8 mouse cellular contexts compared by ENCODE assay signal in the genomic region with DNA sequence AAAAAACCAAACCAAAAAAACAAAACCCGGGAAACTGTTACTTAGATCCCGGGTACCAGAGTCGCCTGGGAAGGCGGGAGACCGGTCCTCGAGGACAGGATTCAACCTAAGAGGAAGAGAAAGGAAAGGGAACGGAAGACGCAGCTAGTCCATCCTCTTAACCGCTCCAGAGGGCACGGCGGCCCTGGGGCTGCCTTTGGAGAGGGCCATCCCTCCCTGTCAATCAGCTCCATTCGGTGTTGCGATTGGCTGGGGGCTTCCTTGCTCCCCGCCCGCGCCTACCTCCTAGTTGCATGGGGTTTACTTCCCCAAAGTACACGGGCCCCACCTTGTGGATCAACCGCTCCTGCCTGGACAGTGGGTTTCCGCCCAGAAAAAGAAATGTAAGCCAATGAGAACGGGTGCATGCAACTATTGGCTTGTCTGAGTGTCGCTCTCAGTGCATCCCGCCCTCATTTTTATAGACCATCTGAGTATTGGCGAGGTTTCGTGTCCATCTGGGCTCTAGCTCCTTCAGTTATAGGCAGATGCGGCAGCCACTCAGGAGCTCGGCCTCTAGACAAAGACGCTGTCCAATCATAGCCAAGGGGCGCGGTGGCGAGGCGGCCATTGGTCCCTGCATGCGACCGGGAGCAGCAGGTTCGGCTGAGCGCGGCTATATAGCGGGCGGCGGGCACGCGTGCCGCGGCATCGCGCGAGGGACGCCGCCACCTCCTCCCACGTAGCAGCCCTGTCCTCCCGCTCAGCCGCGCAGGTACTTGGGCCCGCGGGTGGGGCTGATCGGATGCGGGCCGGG. TPM values are rescaled to one million over a fixed set of nuclear protein-coding genes. Genes with fewer than 3 reads are reported as not detected.
DNase-seq lines count a peak whose midpoint lies in the region; ATAC-seq and TF ChIP-seq lines count a peak whose summit lies in the region.

TSS of gene G3bp1 (plus strand) at position 638 of the 796 bp plus-strand sequence.

- H3K9ac ChIP-seq in embryonic facial prominence, embryonic 15.5 days = peak within 1 kb of the TSS; percentile 77
- peak within 1 kb of the TSS; percentile 96 for H3K9ac ChIP-seq in limb, embryonic 14.5 days (ENCODE audit: low read depth, low read length, severe bottlenecking)
- H3K9ac ChIP-seq in midbrain, postnatal 0 days (replicated peaks; ENCODE audit: low read length, poor library complexity, severe bottlenecking) = peak within 1 kb of the TSS; percentile 89

- no peaks in the 10 kb centered on the region for H3K27me3 ChIP-seq in embryonic facial prominence, embryonic 15.5 days
- H3K27me3 ChIP-seq in limb, embryonic 14.5 days (ENCODE audit: control insufficient read depth, insufficient read depth, low read length) = no peaks in the 10 kb centered on the region
- no peaks in the 10 kb centered on the region for H3K27me3 ChIP-seq in midbrain, postnatal 0 days (ENCODE audit: insufficient read depth, low read length)

- peaks cover 3% of the 10 kb centered on the region; the same call in 1 of the 2 replicates for H3K4me1 ChIP-seq in bone marrow, adult 2 months (ENCODE audit: control insufficient read depth, insufficient read depth, low read length)
- peaks cover 24% of the 10 kb centered on the region for H3K4me1 ChIP-seq in embryonic facial prominence, embryonic 15.5 days
- H3K4me1 ChIP-seq in limb, embryonic 14.5 days (ENCODE audit: control insufficient read depth, insufficient read depth, low read length) = peaks cover 14% of the 10 kb centered on the region
- H3K4me1 ChIP-seq in midbrain, postnatal 0 days (ENCODE audit: insufficient read depth, low read length) = peaks cover 10% of the 10 kb centered on the region; the same call in 1 of the 2 replicates

- H3K4me3 ChIP-seq in bone marrow, adult 2 months (replicated peaks; ENCODE audit: control insufficient read depth, low read depth, low read length) = peak within 1 kb of the TSS; percentile 78
- H3K4me3 ChIP-seq in embryonic facial prominence, embryonic 15.5 days (replicated peaks) = peak within 1 kb of the TSS; percentile 65
- H3K4me3 ChIP-seq in limb, embryonic 14.5 days (replicated peaks; ENCODE audit: low read length) = peak within 1 kb of the TSS; percentile 99
- H3K4me3 ChIP-seq in midbrain, postnatal 0 days (ENCODE audit: low read depth, low read length) = peak within 1 kb of the TSS; percentile 82

- H3K4me2 ChIP-seq in embryonic facial prominence, embryonic 15.5 days (replicated peaks) = peak within 1 kb of the TSS; percentile 79
- peak within 1 kb of the TSS; percentile 72 for H3K4me2 ChIP-seq in limb, embryonic 14.5 days (replicated peaks; ENCODE audit: low read depth, low read length, severe bottlenecking)
- H3K4me2 ChIP-seq in midbrain, postnatal 0 days (ENCODE audit: low read depth, low read length, poor library complexity, severe bottlenecking) = peak within 1 kb of the TSS; percentile 78

- H3K9me3 ChIP-seq in embryonic facial prominence, embryonic 15.5 days (replicated peaks) = no peaks in the 10 kb centered on the region
- no peaks in the 10 kb centered on the region for H3K9me3 ChIP-seq in limb, embryonic 14.5 days (ENCODE audit: control insufficient read depth, low read length)
- H3K9me3 ChIP-seq in midbrain, postnatal 0 days (ENCODE audit: low read length) = no peaks in the 10 kb centered on the region

- WGBS in bone marrow, adult 2 months = under 1% methylated on average over 57 of the region's 57 CpGs
- WGBS in embryonic facial prominence, embryonic 15.5 days = under 1% methylated on average over 57 of the region's 57 CpGs
- WGBS in limb, embryonic 14.5 days = 0% methylated on average over 37 of the region's 57 CpGs
- WGBS in midbrain, postnatal 0 days = under 1% methylated on average over 55 of the region's 57 CpGs

- peaks cover 12% of the 10 kb centered on the region; the same call in 1 of the 2 replicates for H3K36me3 ChIP-seq in embryonic facial prominence, embryonic 15.5 days
- H3K36me3 ChIP-seq in limb, embryonic 14.5 days (ENCODE audit: control insufficient read depth, insufficient read depth, low read length) = peaks cover 9% of the 10 kb centered on the region; the same call in 1 of the 2 replicates
- no peaks in the 10 kb centered on the region for H3K36me3 ChIP-seq in midbrain, postnatal 0 days (ENCODE audit: insufficient read depth, low read length)

- peak; percentile 98 for ATAC-seq in embryonic facial prominence, embryonic 15.5 days (ENCODE audit: insufficient number of reproducible peaks, low FRiP score, low TSS enrichment, low read depth)
- peak; percentile 96 for ATAC-seq in limb, embryonic 14.5 days (ENCODE audit: low FRiP score, low read depth)
- peak; percentile 97 for ATAC-seq in midbrain, postnatal 0 days (ENCODE audit: low FRiP score)

- peak; percentile 99 for TF ChIP-seq POLR2A in bone marrow, adult 2 months (IDR thresholded peaks at IDR 0.05; ENCODE audit: borderline replicate concordance, control insufficient read depth, low read depth, low read length)
- TF ChIP-seq POLR2A in limb, embryonic 14.5 days (IDR thresholded peaks at IDR 0.05; ENCODE audit: borderline replicate concordance, extremely low read depth, insufficient read depth, insufficient read length) = peak; percentile 99

- peak within 1 kb of the TSS; percentile 91 for H3K27ac ChIP-seq in bone marrow, adult 2 months (ENCODE audit: control insufficient read depth, insufficient read depth, low read depth, low read length, poor library complexity)
- H3K27ac ChIP-seq in embryonic facial prominence, embryonic 15.5 days (replicated peaks) = peak within 1 kb of the TSS; percentile 92
- H3K27ac ChIP-seq in limb, embryonic 14.5 days (replicated peaks; ENCODE audit: low read depth, low read length) = peak within 1 kb of the TSS; percentile 86
- H3K27ac ChIP-seq in midbrain, postnatal 0 days (ENCODE audit: low read depth, low read length) = peak within 1 kb of the TSS; percentile 93

- DNase-seq in 416B (ENCODE audit: low read depth) = peak; percentile 100
- DNase-seq in heart, adult 8-10 months (ENCODE audit: low spot score) = peak; percentile 100
- peak; percentile 100 for DNase-seq in kidney, adult 9 months
- peak; percentile 100 for DNase-seq in limb, embryonic 14.5 days (ENCODE audit: low spot score)
- DNase-seq in midbrain, postnatal 0 days (ENCODE audit: low spot score) = peak; percentile 100
- DNase-seq in spleen, postnatal 14 days (ENCODE audit: low spot score in 2 of 2) = peak; percentile 96 to 97

- peak; percentile 33; the same call in 1 of the 2 replicates for TF ChIP-seq CTCF in bone marrow, adult 2 months (IDR thresholded peaks at IDR 0.05; ENCODE audit: control insufficient read depth, insufficient read depth, low read length)
- peak; percentile 73 for TF ChIP-seq CTCF in midbrain, postnatal 0 days (IDR thresholded peaks at IDR 0.05)

RNA-seq across cellular contexts. Expression of gene G3bp1, which starts in this region (rescaled TPM):
- 29.5 and 38.1 TPM in 2 replicates for polyA plus RNA-seq in bone marrow, adult 2 months (2011; ENCODE audit: insufficient read depth, insufficient read length, low replicate concordance, missing spikeins)
- 150 and 160 TPM in 2 replicates for polyA plus RNA-seq in embryonic facial prominence, embryonic 15.5 days (2015; fragmentation: Nextera tagmentation; extraction: Ambion mirVana)
- total RNA-seq in heart, adult 8-10 months (2022) = 10 to 100 TPM; 39.4 to 45.2 (median 42.4) TPM
- 77.7 and 79.0 TPM in 2 replicates for polyA plus RNA-seq in limb, embryonic 14.5 days (2012; rRNA removed)
- 170 and 171 TPM in 2 replicates for polyA plus RNA-seq in limb, embryonic 14.5 days (2014; fragmentation: Nextera tagmentation; extraction: Ambion mirVana)
- 59.2 and 63.2 TPM in 2 replicates for total RNA-seq in midbrain, postnatal 0 days (2014; rRNA removed)
- 63.5 and 67.4 TPM in 2 replicates for polyA plus RNA-seq in midbrain, postnatal 0 days (2015; fragmentation: Nextera tagmentation; extraction: Ambion mirVana)

Comparison
In these comparisons a context has a peak if more than half of its experiments do, and no peak if none do; other contexts are left out.
1. Peak in every context shown above with its lines: DNase-seq, ATAC-seq, H3K4me3 ChIP-seq and H3K27ac ChIP-seq.